Mouse (Mus musculus): ENCODE measurements at regions not wholly inside any gene's neighbourhood (a gene's known extent, or its start where the extent isn't known, plus 50 kb on each side); places are given as distances from the start of the nearest gene placed in this dataset.

GRCm38 (mm10) chr1:75660336-75661100 is 114.5 kb downstream of the Slc4a3 start:
- no peak overlapping the region for H3K4me2 ChIP-seq (ENCODE audit: low read depth, low read length)
- WGBS (ENCODE audit: insufficient replicate concordance) = 46% methylated on average over 7 of the region's 7 CpGs
- no peaks in the 10 kb centered on the region for H3K36me3 ChIP-seq (replicated peaks; ENCODE audit: insufficient read depth, low read length)
- H3K27ac ChIP-seq (ENCODE audit: low read depth) = peak overlapping the region; percentile 77
- TF ChIP-seq EP300 (IDR thresholded peaks at IDR 0.05; ENCODE audit: low read depth) (peak; percentile 32; the same call in 1 of the 2 replicates), CTCF (IDR thresholded peaks at IDR 0.05; ENCODE audit: low read depth) (no peak)
- ATAC-seq = peak; percentile 97
- peak; percentile 63 for DNase-seq
- H3K9ac ChIP-seq (replicated peaks) = no peak overlapping the region
- peaks cover 5% of the 10 kb centered on the region for H3K4me1 ChIP-seq (ENCODE audit: insufficient read depth)
- no peak overlapping the region for H3K4me3 ChIP-seq (ENCODE audit: low read depth, low read length)
- no peaks in the 10 kb centered on the region for H3K27me3 ChIP-seq (ENCODE audit: insufficient read depth, low read length)
- H3K9me3 ChIP-seq (ENCODE audit: low read length) = no peaks in the 10 kb centered on the region

- ATAC-seq = no peak
- no peak overlapping the region for H3K4me2 ChIP-seq (ENCODE audit: low read depth, low read length)
- no peak overlapping the region for H3K27ac ChIP-seq (ENCODE audit: low read depth)
- H3K9me3 ChIP-seq (ENCODE audit: low read length) = no peaks in the 10 kb centered on the region
- H3K27me3 ChIP-seq (ENCODE audit: insufficient read depth, low read length) = no peaks in the 10 kb centered on the region
- H3K36me3 ChIP-seq (replicated peaks; ENCODE audit: insufficient read depth, low read length) = no peaks in the 10 kb centered on the region
- 42% methylated on average over 17 of the region's 17 CpGs for WGBS (ENCODE audit: insufficient replicate concordance)
- no peak overlapping the region for H3K4me3 ChIP-seq (ENCODE audit: low read depth, low read length)
- DNase-seq = no peak
- H3K4me1 ChIP-seq (ENCODE audit: insufficient read depth) = peaks cover 5% of the 10 kb centered on the region
- no peak for TF ChIP-seq EP300 (IDR thresholded peaks at IDR 0.05; ENCODE audit: low read depth)
- TF ChIP-seq CTCF (IDR thresholded peaks at IDR 0.05; ENCODE audit: low read depth) = no peak
- H3K9ac ChIP-seq (replicated peaks) = no peak overlapping the region
These were observed 116.3 kb downstream of the Slc4a3 start for GRCm38 (mm10) chr1:75662141-75662990.

GRCm38 (mm10) chr1:75667736-75668269 is 121.7 kb downstream of the Slc4a3 start:
- Histone ChIP-seq H3K27me3 (ENCODE audit: insufficient read depth, low read length) (no peaks in the 10 kb centered on the region), H3K9ac (replicated peaks) (no peak overlapping the region), H3K27ac (ENCODE audit: low read depth) (no peak overlapping the region), H3K4me3 (ENCODE audit: low read depth, low read length) (no peak overlapping the region), H3K36me3 (replicated peaks; ENCODE audit: insufficient read depth, low read length) (no peaks in the 10 kb centered on the region), H3K4me2 (ENCODE audit: low read depth, low read length) (no peak overlapping the region), H3K4me1 (ENCODE audit: insufficient read depth) (no peaks in the 10 kb centered on the region), H3K9me3 (ENCODE audit: low read length) (no peaks in the 10 kb centered on the region)
- DNase-seq (no peak), ATAC-seq (no peak)
- 78% methylated on average over 6 of the region's 6 CpGs for WGBS (ENCODE audit: insufficient replicate concordance)
- TF ChIP-seq CTCF (IDR thresholded peaks at IDR 0.05; ENCODE audit: low read depth) (no peak), EP300 (IDR thresholded peaks at IDR 0.05; ENCODE audit: low read depth) (no peak)

GRCm38 (mm10) chr1:75676295-75676694 is 130.2 kb downstream of the Slc4a3 start:
- TF ChIP-seq CTCF (IDR thresholded peaks at IDR 0.05; ENCODE audit: low read depth) (no peak), EP300 (IDR thresholded peaks at IDR 0.05; ENCODE audit: low read depth) (no peak)
- Histone ChIP-seq H3K4me3 (ENCODE audit: low read depth, low read length) (no peak overlapping the region), H3K27ac (ENCODE audit: low read depth) (no peak overlapping the region), H3K4me2 (ENCODE audit: low read depth, low read length) (no peak overlapping the region), H3K27me3 (ENCODE audit: insufficient read depth, low read length) (no peaks in the 10 kb centered on the region), H3K4me1 (ENCODE audit: insufficient read depth) (no peaks in the 10 kb centered on the region), H3K9ac (replicated peaks) (no peak overlapping the region), H3K36me3 (replicated peaks; ENCODE audit: insufficient read depth, low read length) (no peaks in the 10 kb centered on the region), H3K9me3 (ENCODE audit: low read length) (no peaks in the 10 kb centered on the region)
- WGBS (ENCODE audit: insufficient replicate concordance) = 83% methylated on average over 4 of the region's 4 CpGs
- no peak for DNase-seq
- ATAC-seq = no peak

GRCm38 (mm10) chr1:75677695-75678094 is 131.6 kb downstream of the Slc4a3 start:
- ATAC-seq = no peak
- no peaks in the 10 kb centered on the region for H3K4me1 ChIP-seq (ENCODE audit: insufficient read depth)
- WGBS (ENCODE audit: insufficient replicate concordance) = 71% methylated on average over 5 of the region's 5 CpGs

GRCm38 (mm10) chr1:75678279-75678678 is 132.2 kb downstream of the Slc4a3 start:
- H3K36me3 ChIP-seq (replicated peaks; ENCODE audit: insufficient read depth, low read length) = no peaks in the 10 kb centered on the region
- no peak overlapping the region for H3K4me2 ChIP-seq (ENCODE audit: low read depth, low read length)
- no peak for DNase-seq
- H3K27me3 ChIP-seq (ENCODE audit: insufficient read depth, low read length) = no peaks in the 10 kb centered on the region
- 57% methylated on average over 4 of the region's 4 CpGs for WGBS (ENCODE audit: insufficient replicate concordance)
- ATAC-seq = no peak
- no peaks in the 10 kb centered on the region for H3K9me3 ChIP-seq (ENCODE audit: low read length)
- no peak overlapping the region for H3K9ac ChIP-seq (replicated peaks)
- no peaks in the 10 kb centered on the region for H3K4me1 ChIP-seq (ENCODE audit: insufficient read depth)
- no peak overlapping the region for H3K27ac ChIP-seq (ENCODE audit: low read depth)
- no peak for TF ChIP-seq CTCF (IDR thresholded peaks at IDR 0.05; ENCODE audit: low read depth)
- no peak for TF ChIP-seq EP300 (IDR thresholded peaks at IDR 0.05; ENCODE audit: low read depth)
- no peak overlapping the region for H3K4me3 ChIP-seq (ENCODE audit: low read depth, low read length)

More at GRCm38 (mm10) chr1:75677695-75678094, 131.6 kb downstream of the Slc4a3 start:
- no peaks in the 10 kb centered on the region for H3K36me3 ChIP-seq (replicated peaks; ENCODE audit: insufficient read depth, low read length)
- TF ChIP-seq EP300 (IDR thresholded peaks at IDR 0.05; ENCODE audit: low read depth) = no peak
- H3K4me3 ChIP-seq (ENCODE audit: low read depth, low read length) = no peak overlapping the region
- no peaks in the 10 kb centered on the region for H3K27me3 ChIP-seq (ENCODE audit: insufficient read depth, low read length)
- H3K27ac ChIP-seq (ENCODE audit: low read depth) = no peak overlapping the region
- H3K9ac ChIP-seq (replicated peaks) = no peak overlapping the region
- no peak for DNase-seq
- no peaks in the 10 kb centered on the region for H3K9me3 ChIP-seq (ENCODE audit: low read length)
- no peak overlapping the region for H3K4me2 ChIP-seq (ENCODE audit: low read depth, low read length)

Data from liver, postnatal 0 days (tissue).